8 mouse cellular contexts compared by ENCODE assay signal in genomic region chr19:46479306-46480075, GRCm38 (mm10). TPM values are rescaled to one million over a fixed set of nuclear protein-coding genes. Genes with fewer than 3 reads are reported as not detected.
DNase-seq lines count a peak whose midpoint lies in the region; ATAC-seq and TF ChIP-seq lines count a peak whose summit lies in the region.

No protein-coding gene starts in this region.

- TF ChIP-seq CTCF in midbrain, postnatal 0 days (IDR thresholded peaks at IDR 0.05): no peak

- H3K27me3 ChIP-seq in midbrain, embryonic 10.5 days (ENCODE audit: low read depth, poor library complexity, severe bottlenecking): no peaks in the 10 kb centered on the region
- H3K27me3 ChIP-seq in midbrain, postnatal 0 days (ENCODE audit: insufficient read depth, low read length): no peaks in the 10 kb centered on the region
- no peaks in the 10 kb centered on the region for H3K27me3 ChIP-seq in heart, embryonic 12.5 days (replicated peaks)
- H3K27me3 ChIP-seq in liver, embryonic 11.5 days (replicated peaks; ENCODE audit: control insufficient read depth, insufficient read depth, low read length): no peaks in the 10 kb centered on the region

- no peaks in the 10 kb centered on the region for H3K9me3 ChIP-seq in midbrain, embryonic 10.5 days (replicated peaks)
- H3K9me3 ChIP-seq in midbrain, postnatal 0 days (ENCODE audit: low read length): no peaks in the 10 kb centered on the region
- H3K9me3 ChIP-seq in heart, embryonic 12.5 days (replicated peaks): no peaks in the 10 kb centered on the region
- H3K9me3 ChIP-seq in liver, embryonic 11.5 days (ENCODE audit: control insufficient read depth, low read length): no peaks in the 10 kb centered on the region

- H3K4me3 ChIP-seq in midbrain, embryonic 10.5 days: no peak overlapping the region
- H3K4me3 ChIP-seq in midbrain, postnatal 0 days (ENCODE audit: low read depth, low read length): no peak overlapping the region
- H3K4me3 ChIP-seq in heart, embryonic 12.5 days: no peak overlapping the region
- H3K4me3 ChIP-seq in liver, embryonic 11.5 days (ENCODE audit: low read depth, low read length): no peak overlapping the region

- DNase-seq in midbrain, embryonic 10.5 days (ENCODE audit: low spot score): no peak
- no peak for DNase-seq in midbrain, postnatal 0 days (ENCODE audit: low spot score)
- no peak for DNase-seq in liver, embryonic 11.5 days (ENCODE audit: low spot score)
- peak; percentile 33 to 56 for DNase-seq in thymus, postnatal 36 days
- no peak for DNase-seq in cerebellum, postnatal 14 days
- DNase-seq in right cerebral cortex, postnatal 14 days: no peak
- no peak for DNase-seq in frontal cortex, postnatal 36 days (ENCODE audit: low spot score in 2 of 2)

- peaks cover 88% of the 10 kb centered on the region for H3K4me1 ChIP-seq in midbrain, embryonic 10.5 days
- peaks cover 7% of the 10 kb centered on the region; the same call in 1 of the 2 replicates for H3K4me1 ChIP-seq in midbrain, postnatal 0 days (ENCODE audit: insufficient read depth, low read length)
- H3K4me1 ChIP-seq in heart, embryonic 12.5 days (replicated peaks): peaks cover 75% of the 10 kb centered on the region
- H3K4me1 ChIP-seq in liver, embryonic 11.5 days (replicated peaks; ENCODE audit: control insufficient read depth, insufficient read depth, low read length): peaks cover 68% of the 10 kb centered on the region

- peak overlapping the region; percentile 71 for H3K27ac ChIP-seq in midbrain, embryonic 10.5 days (replicated peaks)
- no peak overlapping the region for H3K27ac ChIP-seq in midbrain, postnatal 0 days (ENCODE audit: low read depth, low read length)
- H3K27ac ChIP-seq in heart, embryonic 12.5 days (ENCODE audit: poor library complexity, severe bottlenecking): peak overlapping the region; percentile 89
- peak overlapping the region; percentile 28 for H3K27ac ChIP-seq in liver, embryonic 11.5 days (ENCODE audit: low read depth, low read length)

- no peak overlapping the region for H3K9ac ChIP-seq in midbrain, postnatal 0 days (replicated peaks; ENCODE audit: low read length, poor library complexity, severe bottlenecking)
- H3K9ac ChIP-seq in heart, embryonic 12.5 days: peak overlapping the region; percentile 35
- H3K9ac ChIP-seq in liver, embryonic 11.5 days (ENCODE audit: low read depth, low read length): no peak overlapping the region

- WGBS in midbrain, embryonic 10.5 days: 85% methylated on average over 21 of the region's 21 CpGs
- WGBS in midbrain, postnatal 0 days: 75% methylated on average over 21 of the region's 21 CpGs
- 27% methylated on average over 21 of the region's 21 CpGs for WGBS in heart, embryonic 12.5 days
- 58% methylated on average over 21 of the region's 21 CpGs for WGBS in liver, embryonic 11.5 days

- H3K4me2 ChIP-seq in midbrain, postnatal 0 days (ENCODE audit: low read depth, low read length, poor library complexity, severe bottlenecking): no peak overlapping the region
- H3K4me2 ChIP-seq in heart, embryonic 12.5 days: 0 out of 2 replicates have a peak overlapping the region, but pooled peaks have one; percentile 19
- H3K4me2 ChIP-seq in liver, embryonic 11.5 days: peak overlapping the region; percentile 13

- peaks cover 72% of the 10 kb centered on the region for H3K36me3 ChIP-seq in midbrain, embryonic 10.5 days
- H3K36me3 ChIP-seq in midbrain, postnatal 0 days (ENCODE audit: insufficient read depth, low read length): peaks cover 11% of the 10 kb centered on the region
- peaks cover 38% of the 10 kb centered on the region for H3K36me3 ChIP-seq in heart, embryonic 12.5 days
- H3K36me3 ChIP-seq in liver, embryonic 11.5 days (ENCODE audit: control insufficient read depth, insufficient read depth, low read length): peaks cover 14% of the 10 kb centered on the region

- no peak for ATAC-seq in midbrain, postnatal 0 days (ENCODE audit: low FRiP score)
- ATAC-seq in heart, embryonic 12.5 days (ENCODE audit: insufficient number of reproducible peaks, low FRiP score): peak; percentile 10; the same call in 1 of the 2 replicates
- 0 out of 2 replicates have a peak, but pooled peaks have one; percentile 4 for ATAC-seq in liver, embryonic 11.5 days (replicated peaks; ENCODE audit: low FRiP score)

RNA-seq across cellular contexts. Expression of gene Trim8, which starts 22.0 kb away (rescaled TPM):
- polyA plus RNA-seq in midbrain, embryonic 10.5 days (2016; fragmentation: Nextera tagmentation; extraction: Ambion mirVana): 24.6 and 27.8 TPM in 2 replicates
- 96.6 and 103 TPM in 2 replicates for total RNA-seq in midbrain, postnatal 0 days (2014; rRNA removed)
- polyA plus RNA-seq in midbrain, postnatal 0 days (2015; fragmentation: Nextera tagmentation; extraction: Ambion mirVana): 27.8 and 30.4 TPM in 2 replicates
- 24.1 and 24.2 TPM in 2 replicates for polyA plus RNA-seq in heart, embryonic 12.5 days (2016; fragmentation: Nextera tagmentation; extraction: Ambion mirVana)
- polyA plus RNA-seq in liver, embryonic 11.5 days (2014; fragmentation: Nextera tagmentation; extraction: Ambion mirVana): 22.9 and 24.1 TPM in 2 replicates

Comparison
In these comparisons a context has a peak if more than half of its experiments do, and no peak if none do; other contexts are left out.
1. DNase-seq: peak in thymus, postnatal 36 days (2 of 2); none in midbrain, embryonic 10.5 days (single experiment), midbrain, postnatal 0 days (single experiment), liver, embryonic 11.5 days (single experiment), cerebellum, postnatal 14 days (0 of 2), right cerebral cortex, postnatal 14 days (single experiment) and frontal cortex, postnatal 36 days (0 of 2).